Mouse (Mus musculus) neural tube, embryonic 12.5 days (tissue): ENCODE data around the gene Iqcf3. TPM values are rescaled to one million over a fixed set of nuclear protein-coding genes. Genes with fewer than 3 reads are reported as not detected.
"Not testable (repeated sequence)": the region's sequence is repeated elsewhere in the genome, so short reads cannot be mapped to it uniquely, and the experiment has no call there.

Source experiments
- ATAC-seq: fragments of 200-750 bp; cut with Nextera tagmentation; 2 replicates; pipeline ENCODE4 v1.8.0; 2017; ENCODE audit warnings: low read depth, mild to moderate bottlenecking, moderate TSS enrichment, moderate library complexity; ENCODE audit not compliant: low FRiP score
- H3K27ac ChIP-seq: fragments of 300-500 bp; sonication (generic); 2 replicates; pipeline ENCODE4 v1.5.1; 2016
- H3K27me3 ChIP-seq: fragments of 300-500 bp; sonication (generic); replicated peaks from 2 replicates; pipeline ENCODE4 v1.6.1; 2016; ENCODE audit warnings: mild to moderate bottlenecking
- H3K36me3 ChIP-seq: fragments of 300-500 bp; sonication (generic); 2 replicates; pipeline ENCODE4 v1.6.1; 2016; ENCODE audit warnings: mild to moderate bottlenecking
- H3K4me1 ChIP-seq: fragments of 300-500 bp; sonication (generic); 2 replicates; pipeline ENCODE4 v1.6.1; 2016
- H3K4me2 ChIP-seq: fragments of 300-500 bp; sonication (generic); replicated peaks from 2 replicates; pipeline ENCODE4 v1.6.1; 2016; ENCODE audit warnings: mild to moderate bottlenecking
- H3K4me3 ChIP-seq: fragments of 300-500 bp; sonication (generic); 2 replicates; pipeline ENCODE4 v1.5.1; 2016
- H3K9ac ChIP-seq: fragments of 300-500 bp; sonication (generic); 2 replicates; pipeline ENCODE4 v1.6.1; 2016; ENCODE audit warnings: mild to moderate bottlenecking
- H3K9me3 ChIP-seq: fragments of 300-500 bp; sonication (generic); 2 replicates; pipeline ENCODE4 v1.6.1; 2016; ENCODE audit warnings: mild to moderate bottlenecking
- WGBS: fragments of 180-500 bp; shearing (Covaris S2); methylation state at CpG from one replicate; pipeline ENCODE4 v1.1.7; 2016; 5-methylcytosine and 5-hydroxymethylcytosine counted together
- polyA plus RNA-seq: library from polyadenylated mRNA; unstranded; fragments of >200 nt; fragmentation: Nextera tagmentation; extraction: Ambion mirVana; gene quantifications from 2 replicates; pipeline ENCODE4 v1.2.1, GENCODE M21; 2016

Gene Iqcf3
- polyA plus RNA-seq, 1 experiment from 2014 or later = not detected

DNA sequence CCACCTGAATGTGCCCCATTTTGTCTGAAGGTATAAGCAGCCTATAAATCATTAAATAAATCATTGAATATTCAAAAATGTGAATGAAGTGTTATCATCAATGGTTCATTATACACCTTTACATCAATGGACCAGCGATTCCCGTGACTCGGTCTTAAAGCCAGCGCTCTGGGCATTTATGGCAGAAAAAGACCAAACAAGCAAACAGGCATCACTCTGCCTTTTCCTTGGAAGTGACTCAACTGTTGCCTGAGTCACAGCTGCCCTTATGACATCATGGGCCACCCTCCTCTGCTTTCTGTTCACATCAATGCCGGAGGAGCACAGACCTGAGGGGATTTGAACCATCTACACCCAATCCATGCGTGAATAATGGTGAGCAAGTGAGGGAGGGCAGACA, 61.8 kb downstream of the Iqcf3 start, which contains the start of gene Iqcf1:
Gene Iqcf1 (plus strand): TSS at position 301 of the 400 bp plus-strand sequence.
- no peaks in the 10 kb centered on the region for H3K9me3 ChIP-seq
- 92% methylated on average over 6 of the region's 6 CpGs for WGBS
- H3K4me3 ChIP-seq = no peak within 1 kb of the TSS
- H3K4me1 ChIP-seq = no peaks in the 10 kb centered on the region
- ATAC-seq = no peak
- H3K4me2 ChIP-seq = no peak within 1 kb of the TSS
- H3K9ac ChIP-seq = no peak within 1 kb of the TSS
- 0 out of 2 replicates have a peak, but pooled peaks cover 3% of the 10 kb centered on the region for H3K27me3 ChIP-seq
- H3K36me3 ChIP-seq = no peaks in the 10 kb centered on the region
- H3K27ac ChIP-seq = no peak within 1 kb of the TSS

DNA sequence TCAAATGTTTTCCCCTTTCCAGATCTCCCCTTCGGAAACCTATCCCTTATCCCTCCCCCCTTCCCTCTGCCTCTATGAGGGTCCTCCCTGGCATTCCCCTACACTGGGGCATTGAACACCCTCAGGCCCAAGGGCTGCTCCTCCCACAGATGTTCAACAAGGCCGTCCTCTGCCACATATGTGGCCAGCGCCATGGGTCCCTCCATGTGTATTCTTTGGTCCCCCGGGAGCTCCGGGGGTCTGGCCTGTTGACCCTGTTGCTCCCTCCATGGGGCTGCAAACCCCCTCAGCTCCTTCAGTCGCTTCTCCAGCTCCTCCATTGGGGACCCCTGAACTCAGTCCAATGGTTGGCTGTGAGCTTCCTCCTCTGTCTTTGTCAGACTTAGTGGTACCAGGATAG, 73.8 kb downstream of the Iqcf3 start:
- H3K9me3 ChIP-seq, H3K27ac ChIP-seq, H3K4me1 ChIP-seq, H3K9ac ChIP-seq, ATAC-seq, H3K27me3 ChIP-seq, H3K4me2 ChIP-seq, H3K4me3 ChIP-seq: not testable (repeated sequence)
- WGBS = 84% methylated on average over 6 of the region's 6 CpGs
- peaks cover 39% of the 10 kb centered on the region for H3K36me3 ChIP-seq

DNA sequence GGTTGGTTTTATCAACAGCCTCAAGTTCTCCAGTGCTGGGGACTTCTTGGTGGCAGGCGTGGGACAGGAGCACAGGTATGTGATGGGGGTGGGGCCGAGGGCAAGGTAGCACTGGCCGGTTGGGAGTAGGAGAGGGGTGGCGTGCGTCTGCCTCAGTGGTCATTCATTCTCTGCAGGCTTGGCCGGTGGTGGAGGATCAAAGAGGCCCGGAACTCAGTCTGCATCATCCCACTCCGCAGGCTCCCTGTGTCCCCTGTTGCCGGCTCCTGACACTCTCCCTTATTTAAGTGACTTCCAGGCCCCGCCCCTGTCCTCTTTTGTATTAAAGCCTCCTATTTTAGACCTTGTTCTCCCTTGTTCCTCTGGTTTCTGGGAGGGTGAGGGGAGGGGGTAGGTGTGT, 76.4 kb downstream of the Iqcf3 start:
- H3K27me3 ChIP-seq = no peaks in the 10 kb centered on the region
- 78% methylated on average over 10 of the region's 10 CpGs for WGBS
- no peaks in the 10 kb centered on the region for H3K9me3 ChIP-seq
- H3K4me2 ChIP-seq = no peak overlapping the region
- peaks cover 58% of the 10 kb centered on the region for H3K36me3 ChIP-seq
- no peaks in the 10 kb centered on the region for H3K4me1 ChIP-seq
- H3K27ac ChIP-seq = no peak overlapping the region
- ATAC-seq = no peak
- H3K9ac ChIP-seq = no peak overlapping the region
- no peak overlapping the region for H3K4me3 ChIP-seq

GRCm38 (mm10) chr9:106483606-106484005, 77.8 kb downstream of the Iqcf3 start:
- Histone ChIP-seq H3K4me1 (no peaks in the 10 kb centered on the region), H3K36me3 (peaks cover 61% of the 10 kb centered on the region), H3K9ac (no peak overlapping the region), H3K4me3 (no peak overlapping the region), H3K9me3 (no peaks in the 10 kb centered on the region), H3K27ac (no peak overlapping the region), H3K27me3 (no peaks in the 10 kb centered on the region), H3K4me2 (no peak overlapping the region)
- 93% methylated on average over 17 of the region's 17 CpGs for WGBS
- no peak for ATAC-seq

- H3K4me3 ChIP-seq = no peak overlapping the region
- H3K27me3 ChIP-seq = no peaks in the 10 kb centered on the region
- peaks cover 3% of the 10 kb centered on the region for H3K4me1 ChIP-seq
- H3K27ac ChIP-seq = no peak overlapping the region
- H3K4me2 ChIP-seq = no peak overlapping the region
- no peak for ATAC-seq
- peaks cover 61% of the 10 kb centered on the region for H3K36me3 ChIP-seq
- WGBS = 95% methylated on average over 10 of the region's 10 CpGs
- no peak overlapping the region for H3K9ac ChIP-seq
- H3K9me3 ChIP-seq = no peaks in the 10 kb centered on the region
Observed at GRCm38 (mm10) chr9:106483136-106483535, 78.3 kb downstream of the Iqcf3 start.

GRCm38 (mm10) chr9:106482578-106483115, 78.8 kb downstream of the Iqcf3 start:
- no peaks in the 10 kb centered on the region for H3K27me3 ChIP-seq
- H3K4me2 ChIP-seq = no peak overlapping the region
- H3K9ac ChIP-seq = no peak overlapping the region
- peaks cover 61% of the 10 kb centered on the region for H3K36me3 ChIP-seq
- H3K4me1 ChIP-seq = peaks cover 8% of the 10 kb centered on the region
- no peak overlapping the region for H3K4me3 ChIP-seq
- H3K27ac ChIP-seq = no peak overlapping the region
- ATAC-seq = no peak
- H3K9me3 ChIP-seq = no peaks in the 10 kb centered on the region
- WGBS = 85% methylated on average over 17 of the region's 17 CpGs

- WGBS = 92% methylated on average over 13 of the region's 13 CpGs
- Histone ChIP-seq H3K27ac (no peak overlapping the region), H3K9ac (no peak overlapping the region), H3K4me3 (no peak overlapping the region), H3K27me3 (no peaks in the 10 kb centered on the region), H3K4me2 (no peak overlapping the region), H3K9me3 (no peaks in the 10 kb centered on the region), H3K4me1 (peaks cover 11% of the 10 kb centered on the region), H3K36me3 (peaks cover 61% of the 10 kb centered on the region)
- no peak for ATAC-seq
Observed at GRCm38 (mm10) chr9:106481676-106482075, 79.8 kb downstream of the Iqcf3 start.

DNA sequence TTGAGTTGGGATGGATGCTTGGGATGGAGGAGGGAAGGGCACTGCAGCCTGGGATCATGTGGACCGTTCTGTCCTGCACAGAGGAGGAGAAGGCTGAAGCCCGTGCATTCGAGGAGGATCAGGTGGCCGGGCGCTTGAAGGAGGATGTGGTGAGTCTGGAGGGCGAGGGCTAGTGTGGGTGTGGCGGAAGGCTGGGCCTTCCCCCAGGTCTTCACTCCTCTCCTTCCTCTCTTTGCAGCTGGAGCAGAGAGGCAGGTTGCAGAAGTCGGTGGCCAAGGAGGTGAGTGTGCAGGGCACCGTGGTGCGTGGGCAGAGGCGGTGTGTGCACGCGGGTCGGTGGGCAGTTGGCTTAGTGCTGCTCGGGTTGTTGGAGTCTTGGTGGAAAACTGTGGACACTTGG, 80.4 kb downstream of the Iqcf3 start:
- Histone ChIP-seq H3K27ac (no peak overlapping the region), H3K27me3 (no peaks in the 10 kb centered on the region), H3K9ac (no peak overlapping the region), H3K4me1 (peaks cover 11% of the 10 kb centered on the region), H3K9me3 (no peaks in the 10 kb centered on the region), H3K36me3 (peaks cover 57% of the 10 kb centered on the region), H3K4me3 (no peak overlapping the region), H3K4me2 (no peak overlapping the region)
- WGBS = 91% methylated on average over 15 of the region's 15 CpGs
- ATAC-seq = no peak

GRCm38 (mm10) chr9:106480541-106480940, 80.9 kb downstream of the Iqcf3 start:
- Histone ChIP-seq H3K4me1 (peaks cover 11% of the 10 kb centered on the region), H3K4me3 (no peak overlapping the region), H3K9me3 (no peaks in the 10 kb centered on the region), H3K4me2 (no peak overlapping the region), H3K36me3 (peaks cover 51% of the 10 kb centered on the region), H3K27me3 (no peaks in the 10 kb centered on the region), H3K27ac (no peak overlapping the region), H3K9ac (no peak overlapping the region)
- ATAC-seq = no peak
- 95% methylated on average over 7 of the region's 7 CpGs for WGBS

GRCm38 (mm10) chr9:106478101-106478500, 83.3 kb downstream of the Iqcf3 start:
- H3K27ac ChIP-seq = no peak overlapping the region
- no peak for ATAC-seq
- peak overlapping the region; percentile 59 for H3K4me3 ChIP-seq
- H3K4me1 ChIP-seq = peaks cover 22% of the 10 kb centered on the region
- 86% methylated on average over 9 of the region's 9 CpGs for WGBS
- no peaks in the 10 kb centered on the region for H3K9me3 ChIP-seq
- no peaks in the 10 kb centered on the region for H3K27me3 ChIP-seq
- H3K4me2 ChIP-seq = peak overlapping the region; percentile 91
- peak overlapping the region; percentile 61; the same call in 1 of the 2 replicates for H3K9ac ChIP-seq
- H3K36me3 ChIP-seq = peaks cover 27% of the 10 kb centered on the region

GRCm38 (mm10) chr9:106477649-106478048, 83.8 kb downstream of the Iqcf3 start:
- no peak overlapping the region for H3K27ac ChIP-seq

DNA sequence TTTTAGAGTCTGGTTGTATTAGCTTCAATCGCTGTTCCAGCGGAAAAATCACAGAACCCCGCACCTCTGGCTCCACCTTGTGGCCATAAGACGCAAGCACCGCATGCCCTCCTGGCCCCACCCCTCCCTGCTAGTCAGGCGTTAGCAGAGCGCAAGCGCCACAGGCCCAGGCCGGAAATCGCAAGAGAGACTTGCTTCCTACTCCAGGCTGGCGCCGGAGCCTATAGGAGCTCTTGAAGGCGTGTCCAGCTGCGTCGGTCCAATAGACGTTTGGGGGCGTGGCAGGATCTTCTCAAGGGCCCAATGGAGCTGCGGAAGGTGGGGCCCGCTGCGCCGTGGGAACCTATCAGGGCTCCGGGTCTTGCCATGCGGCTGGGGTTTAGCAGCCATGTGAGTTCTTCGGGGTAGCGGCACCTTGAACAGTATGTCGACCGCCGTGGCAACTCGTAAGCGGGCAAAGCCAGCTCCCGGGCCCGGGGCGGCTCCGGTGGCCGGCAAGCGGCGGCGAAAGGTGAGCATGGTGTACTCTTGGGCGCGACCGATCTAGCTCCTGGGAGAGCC, 84.4 kb downstream of the Iqcf3 start, which contains the start of gene Parp3:
Gene Parp3 (minus strand): TSS at position 26 of the 561 bp plus-strand sequence.
- peak; percentile 98 for ATAC-seq
- whole genome bisulfite sequencing = under 1% methylated on average over 41 of the region's 41 CpGs

More at GRCm38 (mm10) chr9:106477649-106478048, 83.8 kb downstream of the Iqcf3 start:
- Histone ChIP-seq H3K4me1 (peaks cover 22% of the 10 kb centered on the region), H3K4me2 (peak overlapping the region; percentile 91), H3K36me3 (peaks cover 22% of the 10 kb centered on the region), H3K27me3 (no peaks in the 10 kb centered on the region), H3K4me3 (peak overlapping the region; percentile 59), H3K9me3 (no peaks in the 10 kb centered on the region), H3K9ac (peak overlapping the region; percentile 61)
- ATAC-seq = no peak; the same call in 1 of the 2 replicates
- 4% methylated on average over 16 of the region's 16 CpGs for WGBS

More for the DNA sequence above, 84.4 kb downstream of the Iqcf3 start, which contains the start of gene Parp3:
- peaks cover 23% of the 10 kb centered on the region for H3K4me1 ChIP-seq
- H3K9ac ChIP-seq = peak within 1 kb of the TSS; percentile 61
- H3K9me3 ChIP-seq = no peaks in the 10 kb centered on the region
- no peak within 1 kb of the TSS for H3K27ac ChIP-seq
- peak within 1 kb of the TSS; percentile 59 for H3K4me3 ChIP-seq
- H3K27me3 ChIP-seq = no peaks in the 10 kb centered on the region
- peak within 1 kb of the TSS; percentile 91 for H3K4me2 ChIP-seq
- peaks cover 19% of the 10 kb centered on the region for H3K36me3 ChIP-seq
